Mouse (Mus musculus): ENCODE data around the gene Tmc4.

GRCm38 (mm10) chr7:3664524-3665214, 12.7 kb downstream of the Tmc4 start:
- no peak for TF ChIP-seq CTCF (IDR thresholded peaks at IDR 0.05; ENCODE audit: control insufficient read depth, insufficient read depth, insufficient replicate concordance, low read depth, low read length)
- TF ChIP-seq POLR2A (IDR thresholded peaks at IDR 0.05; ENCODE audit: control insufficient read depth, low read depth, low read length) = no peak

Measured in testis, adult 2 months (tissue).